Mouse (Mus musculus) gonadal fat pad, adult 2 months (tissue): ENCODE data around the gene Tusc2. TPM values are rescaled to one million over a fixed set of nuclear protein-coding genes. Genes with fewer than 3 reads are reported as not detected.

Source experiments
- DNase-seq: peaks from one replicate; pipeline ENCODE4 v3.0.0-alpha.2; 2012; ENCODE audit warnings: low read depth
- polyA plus RNA-seq: library from polyadenylated mRNA; depleted of rRNA; stranded (reverse); fragments of >200 nt; gene quantifications from 2 replicates; pipeline ENCODE4 v1.2.3, GENCODE M21; 2012; rRNA removed

Gene Tusc2
- polyA plus RNA-seq, 1 experiment: 59.6 TPM

DNA sequence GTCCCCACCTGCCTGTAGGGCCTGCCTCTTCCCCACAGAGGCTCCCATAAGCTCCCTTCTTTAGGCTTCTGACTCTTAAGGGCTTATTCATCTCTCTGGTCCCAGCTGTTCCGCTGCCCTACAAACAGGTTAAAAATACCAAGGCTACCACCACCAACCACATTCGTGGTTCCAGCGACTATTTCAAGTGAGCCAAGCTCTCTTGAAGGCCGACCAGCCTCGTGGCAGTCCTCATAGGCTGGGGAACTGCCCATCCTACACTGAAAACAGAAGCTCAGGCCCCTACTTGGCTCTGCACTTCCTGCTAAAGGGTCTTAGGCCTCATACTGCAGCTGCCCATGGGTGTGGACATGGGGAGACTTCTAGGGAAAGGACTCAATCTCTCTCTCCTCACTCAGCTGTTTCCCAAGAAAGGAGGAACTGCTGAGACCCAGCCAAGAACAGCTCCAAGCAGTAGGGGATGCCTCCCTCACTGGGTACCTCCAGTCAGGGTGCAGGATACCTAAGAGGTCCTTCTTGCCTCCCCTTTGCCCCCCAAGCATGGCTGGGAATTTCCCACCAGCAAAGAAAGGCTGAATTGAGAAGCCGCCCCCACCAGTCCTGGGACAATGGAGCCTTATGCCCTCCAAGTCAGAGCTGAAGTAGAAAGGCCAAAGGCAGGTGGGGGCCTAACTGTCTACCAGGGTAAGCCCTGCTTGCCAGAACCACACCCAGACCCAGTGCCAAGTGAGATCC lies 48.6 kb downstream of the Tusc2 start:
- DNase-seq: no peak

DNA sequence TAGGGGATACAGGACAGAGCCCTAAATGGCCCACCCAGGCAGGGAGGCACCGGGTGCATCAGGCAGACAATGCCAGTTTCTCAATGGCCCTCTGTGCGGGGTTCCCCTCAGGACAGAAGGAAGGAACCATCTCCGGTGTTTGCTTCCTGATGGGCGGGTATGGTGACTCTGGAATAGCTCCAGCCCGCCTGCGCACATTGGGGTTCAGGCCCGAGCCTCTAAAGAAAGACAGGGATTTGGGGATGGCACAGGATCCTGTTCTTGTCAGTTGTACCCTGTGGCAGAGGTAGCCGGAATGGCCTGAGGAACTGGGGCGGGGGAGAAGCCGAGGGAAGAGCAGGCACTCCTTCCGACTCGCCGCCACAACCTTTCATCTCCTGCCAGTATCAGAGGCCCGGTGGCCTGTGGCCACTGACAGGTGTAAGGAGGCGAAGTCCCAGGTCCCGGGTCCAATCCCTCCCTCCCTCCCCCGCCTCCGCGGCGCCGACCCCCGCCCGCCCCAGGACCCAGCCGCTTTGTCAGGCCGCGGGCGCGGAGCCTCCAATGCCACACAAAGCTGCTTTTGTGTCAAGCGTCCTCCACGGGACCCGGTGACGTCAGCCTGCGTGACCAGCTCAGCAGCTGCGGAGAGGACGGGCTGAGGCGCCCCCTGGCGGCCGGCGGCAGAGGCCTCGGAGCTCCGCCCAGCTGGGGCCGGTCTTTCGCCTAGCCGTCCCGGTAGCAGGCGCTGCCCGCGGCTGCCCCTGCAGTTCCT lies 49.3 kb downstream of the Tusc2 start:
- DNase-seq: no peak

DNA sequence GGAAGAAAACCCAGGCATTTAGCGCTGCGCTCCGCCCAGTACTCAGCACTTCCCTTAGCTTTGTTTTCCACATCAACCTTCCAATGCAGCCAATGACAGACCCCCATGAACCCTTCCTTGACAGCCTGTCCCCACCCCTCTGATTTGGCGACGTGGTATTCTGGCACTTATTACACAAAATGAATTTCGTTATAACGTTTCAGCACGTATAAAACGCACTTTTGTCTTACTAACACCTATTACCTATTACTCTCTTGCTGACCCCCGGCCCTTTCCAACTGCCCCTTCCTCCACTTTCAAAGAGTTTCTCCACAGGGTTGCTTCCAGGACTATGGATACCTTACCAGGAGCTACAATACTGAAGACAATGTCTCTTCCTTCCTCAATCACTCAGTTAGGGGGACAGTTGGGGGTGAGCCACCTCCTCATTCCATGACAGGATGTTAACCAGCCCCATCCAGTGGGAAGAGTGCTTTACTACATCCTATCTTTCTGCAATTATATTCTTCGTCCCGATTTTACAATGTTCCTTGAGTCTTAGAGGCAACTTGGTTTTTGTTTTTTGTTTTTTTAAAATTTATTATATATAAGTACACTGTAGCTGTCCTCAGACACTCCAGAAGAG lies 50.0 kb downstream of the Tusc2 start:
- no peak for DNase-seq

DNA sequence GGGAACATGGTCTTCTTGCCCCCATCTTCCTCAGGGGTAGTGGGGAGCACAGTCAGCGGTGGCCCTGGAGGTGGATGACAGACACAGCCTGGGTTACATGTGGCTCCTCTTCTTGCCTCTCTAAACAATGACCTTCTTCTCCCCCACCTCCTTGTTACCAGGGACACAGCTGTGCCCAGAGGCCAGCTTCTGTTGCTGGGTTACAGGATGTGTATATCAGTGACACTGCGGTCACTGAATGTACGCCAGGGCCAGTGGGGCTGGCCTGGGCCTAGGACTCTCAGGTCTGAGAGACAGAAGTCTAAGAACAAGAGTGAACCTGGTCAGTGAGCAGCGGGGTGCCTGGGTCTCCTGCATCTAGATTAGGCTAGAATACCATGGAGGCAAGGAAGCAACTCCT lies 52.0 kb downstream of the Tusc2 start:
- no peak for DNase-seq

Other genes starting within 250 kb of the Tusc2 start
- gene Hemk1, start 224.9 kb upstream of the Tusc2 start, polyA plus RNA-seq: 23.0 and 28.6 TPM in 2 replicates
- gene 6430571L13Rik, start 222.7 kb upstream of the Tusc2 start, polyA plus RNA-seq: 0.61 and 0.66 TPM in 2 replicates
- 2.2 TPM in 2 replicates for gene Cacna2d2, start 163.6 kb upstream of the Tusc2 start, polyA plus RNA-seq
- gene Tmem115, start 29.3 kb upstream of the Tusc2 start, polyA plus RNA-seq: 54.1 and 56.0 TPM in 2 replicates
- gene Cyb561d2, start 21.1 kb upstream of the Tusc2 start, polyA plus RNA-seq: 58.2 and 65.4 TPM in 2 replicates
- 29.7 and 35.0 TPM in 2 replicates for gene Nprl2, start 21.0 kb upstream of the Tusc2 start, polyA plus RNA-seq
- 7.9 and 8.4 TPM in 2 replicates for gene Zmynd10, start 16.0 kb upstream of the Tusc2 start, polyA plus RNA-seq
- 30.9 and 36.8 TPM in 2 replicates for gene Rassf1, start 11.7 kb upstream of the Tusc2 start, polyA plus RNA-seq
- gene Hyal2, start 4.7 kb downstream of the Tusc2 start, polyA plus RNA-seq: 68.6 and 82.6 TPM in 2 replicates
- gene Hyal1, start 13.7 kb downstream of the Tusc2 start, polyA plus RNA-seq: 17.0 and 17.8 TPM in 2 replicates
- 52.7 and 58.7 TPM in 2 replicates for gene Naa80, start 15.6 kb downstream of the Tusc2 start, polyA plus RNA-seq
- gene Hyal3, start 17.6 kb downstream of the Tusc2 start, polyA plus RNA-seq: 2.4 and 2.6 TPM in 2 replicates
- 30.6 and 32.7 TPM in 2 replicates for gene Ifrd2, start 24.4 kb downstream of the Tusc2 start, polyA plus RNA-seq
- 37.2 and 52.8 TPM in 2 replicates for gene Sema3b, start 46.0 kb downstream of the Tusc2 start, polyA plus RNA-seq
- 685 and 710 TPM in 2 replicates for gene Gnai2, start 72.1 kb downstream of the Tusc2 start, polyA plus RNA-seq
- gene Slc38a3, start 106.3 kb downstream of the Tusc2 start, polyA plus RNA-seq: 10.5 and 12.5 TPM in 2 replicates
- gene Gnat1, start 116.5 kb downstream of the Tusc2 start, polyA plus RNA-seq: 0.24 TPM in 1 of 2 replicates, not detected in the other
- gene Sema3f, start 147.2 kb downstream of the Tusc2 start, polyA plus RNA-seq: 59.8 and 64.0 TPM in 2 replicates
- gene Rbm5, start 207.7 kb downstream of the Tusc2 start, polyA plus RNA-seq: 59.3 and 73.5 TPM in 2 replicates